Mouse (Mus musculus) forebrain, embryonic 13.5 days (tissue): ENCODE results near the gene Mrc2. TPM values are rescaled to one million over a fixed set of nuclear protein-coding genes. Genes with fewer than 3 reads are reported as not detected.
A peak's percentile ranks its signal among the peaks of the same experiment; 100 is the strongest.

ENCODE experiments used
- ATAC-seq: fragments of 200-750 bp; cut with Nextera tagmentation; 2 replicates; pipeline ENCODE4 v1.8.0; 2017
- H3K27ac ChIP-seq: fragments of 300-500 bp; sonication (generic); 2 replicates; pipeline ENCODE4 v1.5.1; 2015; ENCODE audit warnings: inconsistent platforms, mild to moderate bottlenecking, moderate library complexity
- H3K27me3 ChIP-seq: fragments of 300-500 bp; sonication (generic); 2 replicates; pipeline ENCODE4 v1.6.1; 2015; ENCODE audit warnings: mild to moderate bottlenecking, inconsistent platforms
- H3K36me3 ChIP-seq: fragments of 300-500 bp; sonication (generic); 2 replicates; pipeline ENCODE4 v1.6.1; 2015; ENCODE audit warnings: mild to moderate bottlenecking, inconsistent platforms; ENCODE audit not compliant: poor library complexity, severe bottlenecking
- H3K4me1 ChIP-seq: fragments of 300-500 bp; sonication (generic); 2 replicates; pipeline ENCODE4 v1.6.1; 2015; ENCODE audit warnings: inconsistent platforms
- H3K4me2 ChIP-seq: fragments of 300-500 bp; sonication (generic); 2 replicates; pipeline ENCODE4 v1.6.1; 2015; ENCODE audit warnings: inconsistent platforms, mild to moderate bottlenecking, moderate library complexity
- H3K4me3 ChIP-seq: fragments of 300-500 bp; sonication (generic); 2 replicates; pipeline ENCODE4 v1.5.1; 2015; ENCODE audit warnings: mild to moderate bottlenecking, inconsistent platforms
- H3K9ac ChIP-seq: fragments of 300-500 bp; sonication (generic); 2 replicates; pipeline ENCODE4 v1.6.1; 2015; ENCODE audit warnings: mild to moderate bottlenecking, inconsistent platforms
- H3K9me3 ChIP-seq: fragments of 300-500 bp; sonication (generic); replicated peaks from 2 replicates; pipeline ENCODE4 v1.6.1; 2016; ENCODE audit warnings: inconsistent platforms
- WGBS: fragments of 180-500 bp; shearing (Covaris S2); methylation state at CpG from one replicate; pipeline ENCODE4 v1.1.7; 2015; 5-methylcytosine and 5-hydroxymethylcytosine counted together
- polyA plus RNA-seq: library from polyadenylated mRNA; unstranded; fragments of >200 nt; fragmentation: Nextera tagmentation; extraction: Ambion mirVana; gene quantifications from 2 replicates; pipeline ENCODE4 v1.2.1, GENCODE M21; 2015

Gene Mrc2
- polyA plus RNA-seq = 4.5 and 6.3 TPM in 2 replicates

- H3K9ac ChIP-seq = peak within 1 kb of the TSS; percentile 73
- H3K36me3 ChIP-seq = peaks cover 5% of the 10 kb centered on the region
- H3K4me2 ChIP-seq = peak within 1 kb of the TSS; percentile 98
- no peaks in the 10 kb centered on the region for H3K27me3 ChIP-seq
- H3K27ac ChIP-seq = peak within 1 kb of the TSS; percentile 67
- H3K4me3 ChIP-seq = peak within 1 kb of the TSS; percentile 62
- ATAC-seq = peak; percentile 71
- no peaks in the 10 kb centered on the region for H3K9me3 ChIP-seq
- under 1% methylated on average over 66 of the region's 75 CpGs for WGBS
- peaks cover 35% of the 10 kb centered on the region for H3K4me1 ChIP-seq
Measured at GRCm38 (mm10) chr11:105292124-105293071, at the start of gene Mrc2. TSS of gene Mrc2 (plus strand) at chr11:105292643.

GRCm38 (mm10) chr11:105246369-105246768 lies 46.1 kb upstream of the Mrc2 start:
- no peak for ATAC-seq
- Histone ChIP-seq H3K9me3 (no peaks in the 10 kb centered on the region), H3K4me3 (no peak overlapping the region), H3K4me1 (no peaks in the 10 kb centered on the region), H3K9ac (no peak overlapping the region), H3K27me3 (no peaks in the 10 kb centered on the region), H3K27ac (no peak overlapping the region), H3K36me3 (peaks cover 75% of the 10 kb centered on the region), H3K4me2 (no peak overlapping the region)
- 95% methylated on average over 1 of the region's 1 CpGs for WGBS

- no peak for ATAC-seq
- H3K36me3 ChIP-seq = peaks cover 74% of the 10 kb centered on the region
Measured at GRCm38 (mm10) chr11:105246785-105247184, 45.7 kb upstream of the Mrc2 start.

GRCm38 (mm10) chr11:105247321-105247720 lies 45.1 kb upstream of the Mrc2 start:
- Histone ChIP-seq H3K9ac (no peak overlapping the region), H3K4me2 (no peak overlapping the region), H3K4me3 (no peak overlapping the region), H3K4me1 (no peaks in the 10 kb centered on the region), H3K27ac (no peak overlapping the region), H3K27me3 (no peaks in the 10 kb centered on the region), H3K36me3 (peaks cover 70% of the 10 kb centered on the region), H3K9me3 (no peaks in the 10 kb centered on the region)
- WGBS = 92% methylated on average over 5 of the region's 5 CpGs
- no peak for ATAC-seq

More at GRCm38 (mm10) chr11:105246785-105247184, 45.7 kb upstream of the Mrc2 start:
- Histone ChIP-seq H3K9me3 (no peaks in the 10 kb centered on the region), H3K27me3 (no peaks in the 10 kb centered on the region), H3K4me2 (no peak overlapping the region), H3K27ac (no peak overlapping the region), H3K4me1 (no peaks in the 10 kb centered on the region), H3K9ac (no peak overlapping the region), H3K4me3 (no peak overlapping the region)
- WGBS = 91% methylated on average over 6 of the region's 6 CpGs

- H3K4me2 ChIP-seq = no peak overlapping the region
- H3K9me3 ChIP-seq = no peaks in the 10 kb centered on the region
- peaks cover 51% of the 10 kb centered on the region for H3K36me3 ChIP-seq
- no peak overlapping the region for H3K9ac ChIP-seq
- no peak overlapping the region for H3K4me3 ChIP-seq
- ATAC-seq = no peak
- H3K4me1 ChIP-seq = peaks cover 3% of the 10 kb centered on the region; the same call in 1 of the 2 replicates
- no peaks in the 10 kb centered on the region for H3K27me3 ChIP-seq
- no peak overlapping the region for H3K27ac ChIP-seq
- WGBS = 89% methylated on average over 3 of the region's 3 CpGs
Measured at GRCm38 (mm10) chr11:105259733-105260132, 32.7 kb upstream of the Mrc2 start.

- Histone ChIP-seq H3K27ac (no peak overlapping the region), H3K4me2 (no peak overlapping the region), H3K36me3 (peaks cover 43% of the 10 kb centered on the region), H3K9me3 (no peaks in the 10 kb centered on the region), H3K9ac (no peak overlapping the region), H3K4me3 (no peak overlapping the region), H3K4me1 (peaks cover 3% of the 10 kb centered on the region; the same call in 1 of the 2 replicates), H3K27me3 (no peaks in the 10 kb centered on the region)
- ATAC-seq = no peak
- WGBS = 34% methylated on average over 5 of the region's 5 CpGs
Measured at GRCm38 (mm10) chr11:105261116-105261515, 31.3 kb upstream of the Mrc2 start.

GRCm38 (mm10) chr11:105261601-105262351 lies 30.7 kb upstream of the Mrc2 start:
- H3K9ac ChIP-seq = no peak overlapping the region
- no peak overlapping the region for H3K4me2 ChIP-seq
- no peaks in the 10 kb centered on the region for H3K27me3 ChIP-seq
- peaks cover 3% of the 10 kb centered on the region; the same call in 1 of the 2 replicates for H3K4me1 ChIP-seq
- H3K9me3 ChIP-seq = no peaks in the 10 kb centered on the region
- peaks cover 42% of the 10 kb centered on the region for H3K36me3 ChIP-seq
- WGBS = 94% methylated on average over 4 of the region's 4 CpGs
- H3K4me3 ChIP-seq = no peak overlapping the region
- H3K27ac ChIP-seq = no peak overlapping the region
- no peak for ATAC-seq

- no peak overlapping the region for H3K27ac ChIP-seq
- no peak overlapping the region for H3K4me2 ChIP-seq
- H3K4me1 ChIP-seq = peaks cover 3% of the 10 kb centered on the region; the same call in 1 of the 2 replicates
- H3K36me3 ChIP-seq = peaks cover 46% of the 10 kb centered on the region
- H3K27me3 ChIP-seq = no peaks in the 10 kb centered on the region
- no peak overlapping the region for H3K4me3 ChIP-seq
- ATAC-seq = no peak
- no peak overlapping the region for H3K9ac ChIP-seq
- H3K9me3 ChIP-seq = no peaks in the 10 kb centered on the region
Measured at GRCm38 (mm10) chr11:105264506-105264905, 27.9 kb upstream of the Mrc2 start.

- Histone ChIP-seq H3K9ac (no peak overlapping the region), H3K9me3 (no peaks in the 10 kb centered on the region), H3K36me3 (peaks cover 48% of the 10 kb centered on the region), H3K27ac (no peak overlapping the region), H3K27me3 (no peaks in the 10 kb centered on the region), H3K4me2 (no peak overlapping the region), H3K4me1 (peaks cover 3% of the 10 kb centered on the region; the same call in 1 of the 2 replicates), H3K4me3 (no peak overlapping the region)
- 90% methylated on average over 3 of the region's 3 CpGs for WGBS
- no peak for ATAC-seq
Measured at GRCm38 (mm10) chr11:105264988-105265387, 27.5 kb upstream of the Mrc2 start.

- Histone ChIP-seq H3K4me3 (no peak overlapping the region), H3K9ac (no peak overlapping the region), H3K36me3 (peaks cover 52% of the 10 kb centered on the region), H3K27ac (no peak overlapping the region), H3K4me1 (no peaks in the 10 kb centered on the region), H3K27me3 (no peaks in the 10 kb centered on the region), H3K4me2 (no peak overlapping the region), H3K9me3 (no peaks in the 10 kb centered on the region)
- ATAC-seq = no peak
- 21% methylated on average over 2 of the region's 2 CpGs for WGBS
Measured at GRCm38 (mm10) chr11:105270155-105270554, 22.3 kb upstream of the Mrc2 start.

GRCm38 (mm10) chr11:105280456-105280855 lies 12.0 kb upstream of the Mrc2 start:
- 91% methylated on average over 6 of the region's 6 CpGs for WGBS
- no peak for ATAC-seq
- H3K36me3 ChIP-seq = peaks cover 91% of the 10 kb centered on the region
- H3K4me1 ChIP-seq = no peaks in the 10 kb centered on the region
- no peak overlapping the region for H3K4me3 ChIP-seq
- H3K9me3 ChIP-seq = no peaks in the 10 kb centered on the region
- H3K27ac ChIP-seq = no peak overlapping the region
- no peaks in the 10 kb centered on the region for H3K27me3 ChIP-seq
- no peak overlapping the region for H3K4me2 ChIP-seq
- no peak overlapping the region for H3K9ac ChIP-seq

GRCm38 (mm10) chr11:105281291-105281690 lies 11.2 kb upstream of the Mrc2 start:
- Histone ChIP-seq H3K27me3 (no peaks in the 10 kb centered on the region), H3K4me2 (no peak overlapping the region), H3K27ac (no peak overlapping the region), H3K9ac (no peak overlapping the region), H3K36me3 (peaks cover 91% of the 10 kb centered on the region), H3K9me3 (no peaks in the 10 kb centered on the region), H3K4me3 (no peak overlapping the region), H3K4me1 (no peaks in the 10 kb centered on the region)
- ATAC-seq = no peak
- 95% methylated on average over 7 of the region's 7 CpGs for WGBS
